Mouse (Mus musculus): ENCODE data around the gene Rab44. TPM values are rescaled to one million over a fixed set of nuclear protein-coding genes. Genes with fewer than 3 reads are reported as not detected.
"Not testable (repeated sequence)": the region's sequence is repeated elsewhere in the genome, so short reads cannot be mapped to it uniquely, and the experiment has no call there.

Gene Rab44
- polyA plus RNA-seq (2015; fragmentation: Nextera tagmentation; extraction: Ambion mirVana) = 5.4 and 6.3 TPM in 2 replicates

DNA sequence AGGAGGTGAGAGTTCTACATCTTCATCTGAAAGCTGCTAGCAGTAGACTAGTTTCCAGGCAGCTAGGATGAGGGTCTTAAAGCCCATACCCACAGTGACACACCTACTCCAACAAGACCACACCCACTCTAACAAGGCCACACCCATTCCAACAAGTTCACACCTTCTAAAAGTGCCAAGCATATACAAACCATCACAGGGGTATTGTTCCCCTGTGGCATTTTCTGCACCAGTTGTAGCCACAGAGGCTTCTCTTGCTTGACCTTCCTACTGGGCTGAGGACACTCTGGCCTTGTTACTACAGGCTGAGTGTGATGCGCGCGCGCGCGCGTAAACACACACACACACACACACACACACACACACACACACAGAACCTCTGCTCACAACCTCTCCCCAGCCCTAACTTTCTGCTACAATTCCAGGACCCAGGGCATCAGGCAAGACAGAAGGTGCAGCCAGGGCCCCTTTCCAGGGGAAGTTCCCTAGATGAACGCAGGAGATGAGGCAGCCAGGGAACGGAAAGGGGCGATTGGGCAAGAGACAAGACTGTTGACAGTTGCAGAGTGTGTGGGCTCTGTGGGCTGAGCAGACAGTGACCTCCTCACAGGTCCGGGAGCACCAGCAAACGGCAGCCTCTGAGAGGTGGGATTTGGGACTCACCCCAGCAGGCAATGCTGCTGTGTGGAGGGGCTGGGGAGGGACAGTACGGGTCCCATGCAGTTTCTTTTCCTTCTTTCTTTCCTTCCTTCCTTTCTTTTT lies at the start of gene Rab44:
TSS of gene Rab44 (plus strand) at position 555 of the 762 bp plus-strand sequence.
- no peaks in the 10 kb centered on the region for H3K9me3 ChIP-seq (ENCODE audit: low read length)
- no peaks in the 10 kb centered on the region for H3K36me3 ChIP-seq (replicated peaks; ENCODE audit: insufficient read depth, low read length)
- TF ChIP-seq EP300 (IDR thresholded peaks at IDR 0.05; ENCODE audit: low read depth) (no peak), CTCF (IDR thresholded peaks at IDR 0.05; ENCODE audit: low read depth) (no peak)
- DNase-seq = peak; percentile 61
- WGBS (ENCODE audit: insufficient replicate concordance) = 53% methylated on average over 13 of the region's 13 CpGs
- H3K4me1 ChIP-seq (ENCODE audit: insufficient read depth) = peaks cover 4% of the 10 kb centered on the region
- peak within 1 kb of the TSS; percentile 19 for H3K4me3 ChIP-seq (ENCODE audit: low read depth, low read length)
- no peaks in the 10 kb centered on the region for H3K27me3 ChIP-seq (ENCODE audit: insufficient read depth, low read length)
- peak; percentile 53 for ATAC-seq
- H3K27ac ChIP-seq (ENCODE audit: low read depth) = peak within 1 kb of the TSS; percentile 46
- H3K4me2 ChIP-seq (ENCODE audit: low read depth, low read length) = peak within 1 kb of the TSS; percentile 62
- no peak within 1 kb of the TSS; the same call in 1 of the 2 replicates for H3K9ac ChIP-seq (replicated peaks)

DNA sequence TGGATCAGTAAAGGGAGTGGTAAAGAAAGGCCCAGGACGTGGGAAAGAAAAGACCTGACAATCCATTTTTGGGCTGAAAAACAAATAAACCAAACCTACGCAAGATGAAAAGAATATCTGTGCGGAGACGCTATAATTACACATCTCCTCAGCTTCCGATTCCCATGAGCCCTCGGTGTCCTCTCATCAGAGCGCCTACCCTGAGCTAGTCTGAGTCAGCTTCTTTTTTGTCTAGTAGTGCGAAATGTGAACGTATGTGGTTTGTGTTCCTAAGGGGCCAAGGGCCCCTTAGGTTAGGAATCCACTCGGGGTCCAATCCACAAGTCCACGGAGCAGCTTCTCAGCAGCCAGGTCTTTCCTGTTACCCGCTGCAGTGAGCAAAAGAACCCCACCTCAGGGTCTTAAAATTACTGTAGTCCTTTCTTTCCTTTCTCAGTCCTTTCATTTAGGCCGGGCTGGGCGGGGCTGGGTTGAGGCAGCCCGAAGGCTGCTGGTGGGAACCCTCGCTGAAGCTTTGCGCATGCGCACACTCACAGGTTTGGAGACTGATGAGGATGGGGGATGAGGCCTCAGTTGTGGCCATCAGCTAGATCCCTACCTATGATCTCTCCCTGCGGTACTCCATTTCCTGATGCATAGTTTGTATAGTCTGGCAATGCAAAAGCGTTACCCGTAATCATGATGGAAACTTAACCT lies 48.6 kb upstream of the Rab44 start:
- WGBS (ENCODE audit: insufficient replicate concordance) = 84% methylated on average over 21 of the region's 21 CpGs
- H3K36me3 ChIP-seq (replicated peaks; ENCODE audit: insufficient read depth, low read length) = no peaks in the 10 kb centered on the region
- H3K4me3 ChIP-seq (ENCODE audit: low read depth, low read length) = no peak overlapping the region
- no peak for DNase-seq
- H3K27me3 ChIP-seq (ENCODE audit: insufficient read depth, low read length) = no peaks in the 10 kb centered on the region
- no peak overlapping the region for H3K4me2 ChIP-seq (ENCODE audit: low read depth, low read length)
- no peaks in the 10 kb centered on the region for H3K9me3 ChIP-seq (ENCODE audit: low read length)
- no peak overlapping the region for H3K27ac ChIP-seq (ENCODE audit: low read depth)
- peaks cover 8% of the 10 kb centered on the region; the same call in 1 of the 2 replicates for H3K4me1 ChIP-seq (ENCODE audit: insufficient read depth)
- no peak for ATAC-seq
- no peak for TF ChIP-seq CTCF (IDR thresholded peaks at IDR 0.05; ENCODE audit: low read depth)
- TF ChIP-seq EP300 (IDR thresholded peaks at IDR 0.05; ENCODE audit: low read depth) = no peak
- no peak overlapping the region for H3K9ac ChIP-seq (replicated peaks)

DNA sequence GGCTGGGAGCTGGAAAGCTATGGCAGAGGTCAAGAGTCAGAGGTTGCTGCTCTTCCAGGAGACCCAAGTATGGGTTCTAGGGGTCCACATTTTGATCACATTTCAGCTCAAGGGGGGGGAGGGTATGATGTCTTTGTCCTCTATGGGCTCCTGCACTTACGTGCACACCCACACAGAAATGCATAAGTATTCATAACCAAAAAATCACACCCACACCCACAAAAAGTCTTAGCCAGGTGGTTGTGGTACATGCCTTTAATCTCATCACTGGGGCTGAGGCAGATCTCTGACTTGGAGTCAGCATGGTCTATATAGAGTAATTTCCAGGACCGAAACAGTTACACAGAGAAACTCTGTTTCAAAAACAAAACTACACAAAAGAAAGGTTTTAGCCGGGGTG lies 48.0 kb upstream of the Rab44 start:
- Histone ChIP-seq H3K4me2 (ENCODE audit: low read depth, low read length) (no peak overlapping the region), H3K27ac (ENCODE audit: low read depth) (no peak overlapping the region), H3K9ac (replicated peaks) (no peak overlapping the region), H3K9me3 (ENCODE audit: low read length) (no peaks in the 10 kb centered on the region), H3K36me3 (replicated peaks; ENCODE audit: insufficient read depth, low read length) (no peaks in the 10 kb centered on the region), H3K4me1 (ENCODE audit: insufficient read depth) (peaks cover 6% of the 10 kb centered on the region; the same call in 1 of the 2 replicates), H3K4me3 (ENCODE audit: low read depth, low read length) (no peak overlapping the region), H3K27me3 (ENCODE audit: insufficient read depth, low read length) (no peaks in the 10 kb centered on the region)
- 88% methylated on average over 3 of the region's 3 CpGs for WGBS (ENCODE audit: insufficient replicate concordance)
- no peak for TF ChIP-seq EP300 (IDR thresholded peaks at IDR 0.05; ENCODE audit: low read depth)
- no peak for TF ChIP-seq CTCF (IDR thresholded peaks at IDR 0.05; ENCODE audit: low read depth)
- DNase-seq = no peak
- no peak for ATAC-seq

DNA sequence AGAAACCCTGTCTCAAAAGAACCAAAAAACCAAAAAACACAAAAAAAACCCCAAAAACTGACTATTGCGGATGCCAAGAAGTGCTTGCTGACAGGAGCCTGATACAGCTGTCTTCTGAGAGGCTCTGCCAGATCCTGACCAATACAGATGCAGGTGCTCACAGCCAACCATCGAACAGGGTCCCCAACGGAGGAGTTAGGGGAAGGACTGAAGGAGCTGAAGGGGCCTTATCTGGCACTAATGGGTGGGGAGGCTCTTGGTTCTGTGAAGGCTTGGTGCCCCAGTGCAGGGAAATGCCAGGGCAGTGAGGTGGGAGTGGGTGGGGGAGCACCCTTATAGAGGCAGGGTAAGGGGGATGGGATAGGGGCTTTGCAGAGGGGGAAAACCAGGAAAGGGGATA lies 46.5 kb upstream of the Rab44 start:
- 67% methylated on average over 3 of the region's 3 CpGs for WGBS (ENCODE audit: insufficient replicate concordance)
- H3K4me1 ChIP-seq (ENCODE audit: insufficient read depth); H3K4me3 ChIP-seq (ENCODE audit: low read depth, low read length); ATAC-seq; H3K9ac ChIP-seq (replicated peaks); H3K9me3 ChIP-seq (ENCODE audit: low read length); H3K4me2 ChIP-seq (ENCODE audit: low read depth, low read length); H3K27me3 ChIP-seq (ENCODE audit: insufficient read depth, low read length); H3K27ac ChIP-seq (ENCODE audit: low read depth); H3K36me3 ChIP-seq (replicated peaks; ENCODE audit: insufficient read depth, low read length); DNase-seq: not testable (repeated sequence)

DNA sequence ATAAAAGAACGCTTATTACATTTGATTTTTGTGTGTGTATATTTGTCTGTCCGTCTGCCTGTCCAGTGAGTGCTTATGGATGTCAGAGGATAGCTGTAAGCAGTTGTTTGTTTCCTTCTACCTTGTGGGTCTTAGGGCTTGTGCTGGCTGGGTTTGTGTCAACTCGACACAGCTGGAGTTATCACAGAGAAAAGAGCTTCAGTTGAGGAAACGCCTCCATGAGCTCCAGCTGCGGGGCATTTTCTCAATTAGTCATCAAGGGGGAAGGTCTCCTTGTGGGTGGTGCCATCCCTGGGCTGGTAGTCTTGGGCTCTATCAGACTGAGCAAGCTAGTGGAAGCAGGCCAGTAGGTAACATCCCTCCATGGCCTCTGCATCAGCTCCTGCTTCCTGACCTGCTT lies 46.1 kb upstream of the Rab44 start:
- no peak overlapping the region for H3K4me3 ChIP-seq (ENCODE audit: low read depth, low read length)
- no peak for ATAC-seq
- no peaks in the 10 kb centered on the region for H3K36me3 ChIP-seq (replicated peaks; ENCODE audit: insufficient read depth, low read length)
- no peak overlapping the region for H3K27ac ChIP-seq (ENCODE audit: low read depth)
- WGBS (ENCODE audit: insufficient replicate concordance) = 55% methylated on average over 5 of the region's 5 CpGs
- H3K4me1 ChIP-seq (ENCODE audit: insufficient read depth) = peaks cover 10% of the 10 kb centered on the region
- DNase-seq = no peak
- no peak overlapping the region for H3K9ac ChIP-seq (replicated peaks)
- TF ChIP-seq CTCF (IDR thresholded peaks at IDR 0.05; ENCODE audit: low read depth) (no peak), EP300 (IDR thresholded peaks at IDR 0.05; ENCODE audit: low read depth) (no peak)
- no peaks in the 10 kb centered on the region for H3K9me3 ChIP-seq (ENCODE audit: low read length)
- no peak overlapping the region for H3K4me2 ChIP-seq (ENCODE audit: low read depth, low read length)
- H3K27me3 ChIP-seq (ENCODE audit: insufficient read depth, low read length) = no peaks in the 10 kb centered on the region

DNA sequence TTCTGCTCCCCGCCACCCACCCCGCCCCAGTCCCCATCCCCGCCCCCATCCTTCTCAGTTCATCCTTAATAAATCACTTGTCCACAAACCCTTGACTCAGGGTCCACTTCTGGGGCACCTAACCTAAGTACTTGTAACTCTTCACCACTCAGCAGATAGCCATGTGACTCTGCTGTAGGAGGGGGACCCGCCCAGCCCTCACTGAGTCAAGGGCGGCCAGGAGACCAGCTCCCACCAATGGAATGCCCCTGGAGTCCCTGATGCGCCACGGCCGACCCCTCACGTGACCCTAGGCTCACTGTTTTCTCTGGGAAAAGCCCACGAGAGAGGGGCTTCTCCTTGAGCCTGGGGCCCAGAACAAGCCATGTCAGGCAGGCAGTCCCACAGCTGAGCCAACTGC lies 44.9 kb upstream of the Rab44 start:
- Histone ChIP-seq H3K4me3 (ENCODE audit: low read depth, low read length) (no peak overlapping the region), H3K4me2 (ENCODE audit: low read depth, low read length) (no peak overlapping the region), H3K27me3 (ENCODE audit: insufficient read depth, low read length) (no peaks in the 10 kb centered on the region), H3K9me3 (ENCODE audit: low read length) (no peaks in the 10 kb centered on the region), H3K36me3 (replicated peaks; ENCODE audit: insufficient read depth, low read length) (no peaks in the 10 kb centered on the region), H3K4me1 (ENCODE audit: insufficient read depth) (peaks cover 19% of the 10 kb centered on the region), H3K9ac (replicated peaks) (no peak overlapping the region), H3K27ac (ENCODE audit: low read depth) (no peak overlapping the region)
- TF ChIP-seq CTCF (IDR thresholded peaks at IDR 0.05; ENCODE audit: low read depth) (no peak), EP300 (IDR thresholded peaks at IDR 0.05; ENCODE audit: low read depth) (no peak)
- no peak for DNase-seq
- 71% methylated on average over 10 of the region's 10 CpGs for WGBS (ENCODE audit: insufficient replicate concordance)
- no peak for ATAC-seq
